Mouse (Mus musculus) small intestine, adult 2 months (tissue): ENCODE measurements around the gene Gm3402.
"Not testable (repeated sequence)": the region's sequence is repeated elsewhere in the genome, so short reads cannot be mapped to it uniquely, and the experiment has no call there.

Experiments
- CTCF ChIP-seq: fragments of 200-500 bp; IDR thresholded peaks from 2 replicates; pipeline ENCODE4 v1.5.1; 2012; ENCODE audit warnings: low read depth, mild to moderate bottlenecking, control low read depth, inconsistent platforms, low read length, moderate library complexity, mixed read lengths; ENCODE audit not compliant: insufficient replicate concordance, insufficient read length; ENCODE audit errors: extremely low read depth
- POLR2A ChIP-seq: fragments of 200-500 bp; IDR thresholded peaks from 2 replicates; pipeline ENCODE4 v1.6.1; 2012; ENCODE audit warnings: low read depth, mild to moderate bottlenecking, control low read depth, inconsistent platforms, low read length, moderate library complexity

DNA sequence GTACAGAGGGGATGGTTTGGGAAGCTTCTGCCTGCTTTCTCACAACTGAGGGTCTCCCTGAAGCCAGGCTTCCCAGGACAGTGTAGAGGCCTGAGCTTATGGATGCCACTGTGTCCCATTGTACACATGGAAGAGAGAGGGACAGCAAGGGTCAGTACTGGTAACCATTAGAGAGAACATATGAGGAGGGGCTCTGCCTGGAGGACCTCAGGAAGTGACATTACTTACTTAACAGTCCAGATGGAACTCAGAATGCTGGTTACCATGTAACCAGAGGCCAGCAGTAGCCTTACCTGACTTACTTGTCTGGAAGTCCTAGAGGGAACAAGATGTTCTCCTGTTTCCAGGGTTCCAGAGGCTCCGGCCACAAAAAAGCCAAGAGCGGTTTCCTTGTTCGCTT lies 23.4 kb downstream of the Gm3402 start, which contains the start of gene Gm3409:
- TF ChIP-seq CTCF, POLR2A: not testable (repeated sequence)
